Mouse (Mus musculus): ENCODE measurements around the gene Lin52.

GRCm38 (mm10) chr12:84531906-84532829 is 80.9 kb downstream of the Lin52 start:
- no peak for TF ChIP-seq CTCF (conservative IDR thresholded peaks at IDR 0.05; ENCODE audit: insufficient read depth, insufficient read length, low read depth, low read length)
- TF ChIP-seq POLR2A (IDR thresholded peaks at IDR 0.05; ENCODE audit: low read depth, low read length), result no peak
